Mouse (Mus musculus) midbrain, embryonic 15.5 days (tissue): Measurements from ENCODE around the gene Spdl1. TPM values are rescaled to one million over a fixed set of nuclear protein-coding genes. Genes with fewer than 3 reads are reported as not detected.
"Not testable (repeated sequence)": the region's sequence is repeated elsewhere in the genome, so short reads cannot be mapped to it uniquely, and the experiment has no call there.

Experiments
- ATAC-seq: fragments of 200-750 bp; cut with Nextera tagmentation; replicated peaks from 2 replicates; pipeline ENCODE4 v1.8.0; 2017; ENCODE audit warnings: moderate TSS enrichment
- H3K27ac ChIP-seq: fragments of 300-500 bp; sonication (generic); 2 replicates; pipeline ENCODE4 v1.5.1; 2015; ENCODE audit warnings: mild to moderate bottlenecking, inconsistent platforms
- H3K27me3 ChIP-seq: fragments of 300-500 bp; sonication (generic); replicated peaks from 2 replicates; pipeline ENCODE4 v1.6.1; 2015; ENCODE audit warnings: inconsistent platforms
- H3K36me3 ChIP-seq: fragments of 300-500 bp; sonication (generic); replicated peaks from 2 replicates; pipeline ENCODE4 v1.6.1; 2015; ENCODE audit warnings: inconsistent platforms
- H3K4me1 ChIP-seq: fragments of 300-500 bp; sonication (generic); 2 replicates; pipeline ENCODE4 v1.6.1; 2015; ENCODE audit warnings: inconsistent platforms
- H3K4me2 ChIP-seq: fragments of 300-500 bp; sonication (generic); 2 replicates; pipeline ENCODE4 v1.6.1; 2015; ENCODE audit warnings: inconsistent platforms, mild to moderate bottlenecking, moderate library complexity
- H3K4me3 ChIP-seq: fragments of 300-500 bp; sonication (generic); 2 replicates; pipeline ENCODE4 v1.5.1; 2015; ENCODE audit warnings: mild to moderate bottlenecking, inconsistent platforms
- H3K9ac ChIP-seq: fragments of 300-500 bp; sonication (generic); 2 replicates; pipeline ENCODE4 v1.6.1; 2015; ENCODE audit warnings: mild to moderate bottlenecking, inconsistent platforms
- H3K9me3 ChIP-seq: fragments of 300-500 bp; sonication (generic); 2 replicates; pipeline ENCODE4 v1.6.1; 2016; ENCODE audit warnings: inconsistent platforms
- WGBS: fragments of 180-500 bp; shearing (Covaris S2); methylation state at CpG from one replicate; pipeline ENCODE4 v1.1.7; 2015; ENCODE audit warnings: mixed read lengths; 5-methylcytosine and 5-hydroxymethylcytosine counted together
- polyA plus RNA-seq: library from polyadenylated mRNA; unstranded; fragments of >200 nt; fragmentation: Nextera tagmentation; extraction: Ambion mirVana; gene quantifications from 2 replicates; pipeline ENCODE4 v1.2.1, GENCODE M21; 2015

The Spdl1 gene
- polyA plus RNA-seq, 1 experiment from 2014 or later: 3.4 TPM

DNA sequence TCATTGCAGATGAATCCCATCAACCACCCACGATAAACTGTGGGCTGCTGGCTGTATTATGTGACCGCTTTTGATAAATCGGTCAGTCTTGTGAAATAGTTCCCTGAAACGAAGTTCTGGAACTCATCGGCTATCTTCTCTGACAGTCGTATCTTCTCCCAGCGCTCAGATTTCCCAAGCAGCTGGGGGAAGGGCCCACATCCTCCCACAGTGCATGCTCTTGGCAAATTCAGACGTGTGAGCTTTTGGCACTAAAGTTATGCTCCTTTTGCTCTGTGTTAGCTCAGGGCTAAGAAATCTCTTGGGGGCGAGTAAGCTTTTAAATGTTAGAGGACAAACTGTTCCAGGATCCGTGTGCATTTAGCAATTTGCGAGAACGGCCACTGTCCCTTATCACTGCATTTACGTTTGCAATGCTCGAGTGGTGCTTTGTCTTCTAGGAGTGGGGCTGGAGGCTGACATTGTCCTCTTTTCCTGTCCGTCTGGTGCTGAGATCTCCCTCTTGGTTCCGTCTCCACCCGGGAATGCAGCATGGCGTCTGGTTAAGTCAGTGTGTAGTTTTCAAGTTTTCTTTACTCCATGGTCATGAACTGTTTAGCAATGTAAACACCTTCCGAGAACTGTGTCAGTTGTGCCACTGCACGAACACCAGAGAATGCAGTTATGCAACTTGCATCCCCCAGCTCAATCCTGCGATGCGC lies 12.3 kb upstream of the Spdl1 start:
- Histone ChIP-seq H3K4me1 (no peaks in the 10 kb centered on the region), H3K27ac (no peak overlapping the region), H3K9ac (no peak overlapping the region), H3K4me3 (no peak overlapping the region), H3K9me3 (no peaks in the 10 kb centered on the region), H3K4me2 (no peak overlapping the region), H3K36me3 (no peaks in the 10 kb centered on the region), H3K27me3 (peaks cover 3% of the 10 kb centered on the region; the same call in 1 of the 2 replicates)
- WGBS: 78% methylated on average over 22 of the region's 22 CpGs
- no peak for ATAC-seq

DNA sequence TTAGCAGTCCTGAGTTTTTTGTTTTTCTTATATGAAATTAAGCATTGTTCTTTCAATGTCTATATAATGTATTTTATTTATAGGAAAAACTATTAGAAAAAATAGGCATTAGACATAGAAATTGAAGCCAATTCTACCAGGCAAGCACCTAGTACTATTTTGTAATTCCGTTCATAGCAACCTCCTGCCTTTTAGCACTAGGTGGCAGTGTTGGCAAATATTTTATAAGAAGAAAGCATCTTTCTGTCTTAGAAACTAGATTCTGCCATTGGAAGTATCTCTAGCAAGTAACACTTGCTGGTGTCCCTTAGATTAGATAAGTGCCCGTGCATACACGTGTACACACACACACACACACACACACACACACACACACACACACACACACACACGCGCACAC lies 10.1 kb upstream of the Spdl1 start:
- Histone ChIP-seq H3K27me3 (peaks cover 3% of the 10 kb centered on the region; the same call in 1 of the 2 replicates), H3K9ac (no peak overlapping the region), H3K9me3 (no peaks in the 10 kb centered on the region), H3K27ac (no peak overlapping the region), H3K4me2 (no peak overlapping the region), H3K36me3 (no peaks in the 10 kb centered on the region), H3K4me3 (no peak overlapping the region), H3K4me1 (no peaks in the 10 kb centered on the region)
- WGBS: 38% methylated on average over 5 of the region's 5 CpGs
- 0 out of 2 replicates have a peak, but pooled peaks have one; percentile 20 for ATAC-seq

DNA sequence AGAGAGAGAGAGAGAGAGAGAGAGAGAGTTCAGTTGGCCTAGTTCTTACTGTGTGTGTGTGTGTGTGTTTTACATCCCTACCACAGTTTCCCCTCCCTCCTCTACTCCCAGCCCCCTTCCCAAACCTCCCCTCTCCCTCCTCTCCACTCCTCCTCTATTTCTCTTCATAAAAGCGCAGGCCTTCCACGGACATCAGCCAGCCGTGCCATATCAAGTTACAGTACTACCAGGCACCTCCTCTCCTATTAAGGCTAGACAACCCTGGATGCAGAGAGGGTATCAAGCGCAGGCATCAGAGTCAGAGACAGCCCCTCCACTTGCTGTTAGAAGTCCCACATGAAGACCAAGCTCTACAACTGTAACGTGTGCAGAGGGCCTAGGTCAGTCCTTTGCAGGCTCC lies 6.8 kb upstream of the Spdl1 start:
- no peaks in the 10 kb centered on the region for H3K4me1 ChIP-seq
- H3K9ac ChIP-seq: no peak overlapping the region
- 56% methylated on average over 5 of the region's 5 CpGs for WGBS
- no peak overlapping the region for H3K4me2 ChIP-seq
- H3K36me3 ChIP-seq: no peaks in the 10 kb centered on the region
- H3K27ac ChIP-seq: no peak overlapping the region
- H3K27me3 ChIP-seq: peaks cover 3% of the 10 kb centered on the region; the same call in 1 of the 2 replicates
- no peak overlapping the region for H3K4me3 ChIP-seq
- no peak for ATAC-seq
- no peaks in the 10 kb centered on the region for H3K9me3 ChIP-seq

DNA sequence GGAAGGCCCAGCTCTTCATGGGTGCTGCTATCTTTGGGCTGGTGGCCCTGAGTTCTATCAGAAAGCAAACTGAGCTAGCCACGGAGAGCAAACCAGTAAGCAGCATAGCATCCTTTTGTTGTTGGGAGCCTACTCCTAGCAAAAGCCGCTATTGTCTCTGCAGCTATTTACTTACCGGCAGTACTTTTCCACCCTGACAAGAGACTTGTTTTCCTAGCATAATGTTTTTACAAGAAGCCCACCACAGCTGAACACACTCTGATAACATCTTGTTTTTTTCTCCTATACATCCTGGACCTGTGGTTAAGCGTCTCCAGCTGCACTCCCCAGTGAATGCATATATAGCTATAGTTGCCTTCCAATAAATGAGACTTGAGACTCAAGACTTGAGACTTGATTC lies 5.6 kb upstream of the Spdl1 start:
- Histone ChIP-seq H3K4me2 (no peak overlapping the region), H3K4me1 (peaks cover 6% of the 10 kb centered on the region), H3K4me3 (no peak overlapping the region), H3K9me3 (no peaks in the 10 kb centered on the region), H3K27ac (no peak overlapping the region), H3K36me3 (no peaks in the 10 kb centered on the region), H3K9ac (no peak overlapping the region), H3K27me3 (peaks cover under 1% of the 10 kb centered on the region; the same call in 1 of the 2 replicates)
- ATAC-seq: no peak
- 58% methylated on average over 4 of the region's 4 CpGs for WGBS

DNA sequence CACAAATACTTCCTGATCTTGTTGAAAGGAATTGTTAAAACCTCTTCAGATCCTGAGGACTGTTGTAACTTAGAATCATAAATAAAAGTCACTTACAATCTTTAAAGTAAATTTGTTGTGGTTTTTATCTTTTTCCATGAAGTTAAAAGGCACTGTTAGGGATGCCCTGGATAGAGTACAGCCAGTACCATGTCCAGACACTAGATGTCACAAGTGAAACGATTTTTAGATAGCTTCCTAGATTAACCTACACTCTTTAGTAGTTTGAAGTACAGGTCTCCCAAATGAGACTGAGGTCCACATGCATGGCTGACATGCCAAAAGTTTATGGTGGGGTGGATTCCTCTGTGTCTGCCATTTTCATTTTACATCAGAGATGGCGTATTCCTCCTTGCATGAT lies 2.8 kb upstream of the Spdl1 start:
- Histone ChIP-seq H3K4me3 (no peak overlapping the region), H3K9me3 (no peaks in the 10 kb centered on the region), H3K36me3 (no peaks in the 10 kb centered on the region), H3K27me3 (no peaks in the 10 kb centered on the region), H3K4me1 (peaks cover 17% of the 10 kb centered on the region), H3K27ac (no peak overlapping the region), H3K9ac (no peak overlapping the region), H3K4me2 (no peak overlapping the region)
- ATAC-seq: no peak
- 50% methylated on average over 2 of the region's 2 CpGs for WGBS

DNA sequence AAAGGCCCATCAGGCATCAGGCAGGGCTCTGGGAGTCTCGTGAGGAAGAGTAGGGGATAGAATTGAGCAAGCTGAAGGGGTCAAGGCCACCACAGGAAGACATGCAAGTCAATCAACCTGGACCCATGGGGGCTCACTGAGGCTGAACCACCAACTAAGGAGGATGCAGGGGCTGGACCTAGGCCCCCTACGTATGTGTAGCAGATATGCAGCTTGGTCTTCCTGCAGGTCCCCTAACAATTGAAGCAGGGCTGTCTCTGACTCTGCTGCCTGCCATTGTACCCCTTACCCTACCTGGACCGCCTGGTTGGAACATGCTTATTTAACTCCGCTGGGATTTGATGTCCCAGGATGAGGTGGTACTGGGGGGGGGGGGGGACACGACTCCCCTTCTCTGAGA lies 763 bp downstream of the Spdl1 start:
- 8% methylated on average over 5 of the region's 5 CpGs for WGBS
- peak; percentile 57; the same call in 1 of the 2 replicates for ATAC-seq

DNA sequence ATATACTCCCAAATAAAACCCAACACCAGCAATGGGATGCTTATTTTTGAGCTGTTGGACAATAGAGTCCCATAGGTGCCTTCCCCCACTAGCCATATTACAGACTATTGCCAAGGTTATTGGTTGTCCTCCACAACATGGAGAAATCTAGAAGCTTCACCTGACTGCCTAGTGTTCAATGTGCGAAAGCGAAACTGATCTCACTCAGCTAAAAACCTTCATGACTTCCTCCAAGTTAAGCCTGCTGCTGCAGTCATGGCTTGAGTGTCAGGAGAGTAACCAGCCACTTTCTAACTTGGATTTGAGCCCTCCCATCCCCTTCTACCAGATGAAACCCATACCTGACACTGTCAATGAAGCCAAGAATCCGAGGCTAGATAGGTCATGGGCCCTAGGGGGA lies 5.6 kb downstream of the Spdl1 start:
- H3K27me3 ChIP-seq: no peaks in the 10 kb centered on the region
- 96% methylated on average over 3 of the region's 3 CpGs for WGBS
- H3K27ac ChIP-seq: no peak overlapping the region
- no peak for ATAC-seq
- H3K4me1 ChIP-seq: peaks cover 5% of the 10 kb centered on the region
- no peak overlapping the region for H3K9ac ChIP-seq
- no peak overlapping the region for H3K4me3 ChIP-seq
- no peaks in the 10 kb centered on the region for H3K36me3 ChIP-seq
- no peak overlapping the region for H3K4me2 ChIP-seq
- H3K9me3 ChIP-seq: no peaks in the 10 kb centered on the region

More for the DNA sequence above, 763 bp downstream of the Spdl1 start:
- H3K36me3 ChIP-seq: no peaks in the 10 kb centered on the region
- H3K9me3 ChIP-seq: no peaks in the 10 kb centered on the region
- peaks cover 17% of the 10 kb centered on the region for H3K4me1 ChIP-seq
- H3K4me2 ChIP-seq: peak overlapping the region; percentile 90
- H3K27ac ChIP-seq: no peak overlapping the region
- H3K4me3 ChIP-seq: peak overlapping the region; percentile 53
- 0 out of 2 replicates have a peak overlapping the region, but pooled peaks have one; percentile 29 for H3K9ac ChIP-seq
- no peaks in the 10 kb centered on the region for H3K27me3 ChIP-seq

DNA sequence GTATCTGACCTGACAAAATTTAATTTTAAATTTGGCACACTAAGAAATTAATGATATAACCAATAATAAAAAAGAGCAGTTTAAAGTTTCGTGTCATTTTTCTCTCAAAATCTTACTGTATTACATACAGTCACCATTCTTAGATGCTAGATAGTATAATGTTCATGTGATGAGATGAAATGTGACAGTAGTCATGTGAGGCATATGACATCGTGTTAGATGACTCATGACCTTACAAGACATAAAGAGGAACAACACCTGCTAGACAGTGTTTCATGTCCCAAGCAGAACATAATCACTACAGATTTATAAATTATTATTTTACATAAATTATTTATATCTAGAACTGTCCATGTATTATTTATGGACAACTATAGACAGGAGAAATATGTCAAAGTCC lies 6.5 kb downstream of the Spdl1 start:
- no peaks in the 10 kb centered on the region for H3K4me1 ChIP-seq
- no peak for ATAC-seq
- over 99% methylated on average over 2 of the region's 2 CpGs for WGBS
- no peaks in the 10 kb centered on the region for H3K9me3 ChIP-seq
- H3K27me3 ChIP-seq: no peaks in the 10 kb centered on the region
- no peak overlapping the region for H3K4me2 ChIP-seq
- H3K4me3 ChIP-seq: no peak overlapping the region
- H3K36me3 ChIP-seq: no peaks in the 10 kb centered on the region
- H3K9ac ChIP-seq: no peak overlapping the region
- no peak overlapping the region for H3K27ac ChIP-seq

DNA sequence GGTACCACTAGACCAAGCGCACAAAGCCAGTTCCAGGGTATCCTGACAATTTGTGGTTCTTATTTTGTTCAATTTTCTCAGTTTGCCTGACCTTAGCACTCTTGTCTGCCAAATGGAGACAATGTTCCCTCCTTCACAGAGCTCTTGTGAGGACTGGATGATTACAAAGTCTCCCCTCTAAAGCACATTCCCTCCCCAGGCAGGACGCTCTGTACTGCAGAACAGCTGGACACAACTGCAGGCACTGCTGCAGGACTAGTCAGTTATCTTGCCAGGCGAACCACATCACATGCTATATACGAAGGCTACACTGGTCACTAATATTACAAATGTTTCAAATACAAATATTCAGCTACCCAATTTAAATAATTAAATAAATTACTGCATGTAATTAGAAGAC lies 8.7 kb downstream of the Spdl1 start:
- ATAC-seq: no peak
- no peak overlapping the region for H3K4me2 ChIP-seq
- WGBS: 98% methylated on average over 4 of the region's 4 CpGs
- H3K27me3 ChIP-seq: no peaks in the 10 kb centered on the region
- H3K36me3 ChIP-seq: no peaks in the 10 kb centered on the region
- H3K9ac ChIP-seq: no peak overlapping the region
- H3K4me3 ChIP-seq: no peak overlapping the region
- no peaks in the 10 kb centered on the region for H3K9me3 ChIP-seq
- H3K27ac ChIP-seq: no peak overlapping the region
- H3K4me1 ChIP-seq: no peaks in the 10 kb centered on the region

DNA sequence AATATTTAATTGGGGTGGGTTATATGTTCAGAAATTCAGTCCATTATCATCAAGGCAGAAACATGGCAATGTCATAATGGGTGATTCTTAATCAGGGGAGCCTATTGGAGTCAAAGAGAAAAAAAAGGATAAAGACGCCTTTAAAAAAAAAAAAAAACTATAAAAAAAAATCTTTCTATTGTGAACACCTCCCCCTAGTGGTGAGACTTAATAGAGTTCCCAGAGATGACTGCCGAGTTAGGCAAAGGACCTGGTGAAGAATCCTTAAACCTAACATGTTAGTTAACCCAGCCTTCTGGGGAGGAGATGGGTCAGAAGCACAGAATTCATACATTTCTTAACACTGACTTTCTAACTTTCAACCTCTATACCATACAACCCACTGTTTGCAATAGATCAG lies 18.7 kb downstream of the Spdl1 start:
- WGBS: 5% methylated on average over 2 of the region's 2 CpGs
- no peaks in the 10 kb centered on the region for H3K36me3 ChIP-seq
- H3K27me3 ChIP-seq: no peaks in the 10 kb centered on the region
- no peak overlapping the region for H3K4me3 ChIP-seq
- H3K4me1 ChIP-seq: no peaks in the 10 kb centered on the region
- no peaks in the 10 kb centered on the region for H3K9me3 ChIP-seq
- H3K27ac ChIP-seq: no peak overlapping the region
- no peak overlapping the region for H3K9ac ChIP-seq
- no peak overlapping the region for H3K4me2 ChIP-seq
- no peak for ATAC-seq

DNA sequence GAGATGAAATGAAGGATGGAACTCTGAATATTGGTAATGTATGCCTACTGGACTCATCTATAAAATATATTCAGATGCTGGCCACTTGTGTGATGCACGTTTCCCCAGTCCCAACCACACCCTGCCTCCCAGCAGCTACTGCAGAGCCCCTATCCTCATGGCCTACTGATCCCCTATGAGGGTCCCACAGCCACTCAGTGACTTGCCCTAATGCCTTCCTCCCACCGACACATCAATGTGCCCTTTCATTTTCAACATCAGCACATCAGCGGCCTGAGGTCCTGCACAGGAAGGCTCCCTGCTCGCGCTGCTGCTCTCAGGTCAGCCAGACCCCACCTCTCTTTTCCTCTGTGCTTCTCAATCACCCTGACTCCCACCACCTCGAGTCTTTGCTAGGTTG lies 19.1 kb downstream of the Spdl1 start:
- WGBS: 81% methylated on average over 6 of the region's 6 CpGs
- no peaks in the 10 kb centered on the region for H3K9me3 ChIP-seq
- no peaks in the 10 kb centered on the region for H3K36me3 ChIP-seq
- no peaks in the 10 kb centered on the region for H3K27me3 ChIP-seq
- no peaks in the 10 kb centered on the region for H3K4me1 ChIP-seq
- no peak overlapping the region for H3K4me2 ChIP-seq
- no peak overlapping the region for H3K9ac ChIP-seq
- H3K4me3 ChIP-seq: no peak overlapping the region
- no peak for ATAC-seq
- no peak overlapping the region for H3K27ac ChIP-seq

DNA sequence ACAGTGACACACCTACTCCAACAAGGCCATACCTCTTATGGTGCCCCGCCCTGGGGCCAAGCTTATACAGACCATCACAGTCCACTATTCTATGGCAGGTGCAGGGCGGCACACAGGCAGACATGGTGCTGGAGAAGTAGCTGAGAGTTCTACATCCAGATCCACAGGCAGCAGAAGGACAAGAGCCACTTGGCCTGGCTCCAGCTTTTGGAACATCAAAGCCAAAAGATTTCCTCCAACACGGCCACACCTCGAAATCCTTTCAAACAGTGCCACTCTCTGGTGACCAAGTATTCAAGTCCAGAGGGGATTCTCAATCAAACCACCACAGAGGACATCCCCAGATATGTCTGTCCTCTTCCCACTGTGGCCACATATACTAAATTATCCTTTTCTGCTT lies 28.4 kb downstream of the Spdl1 start:
- H3K9me3 ChIP-seq: not testable (repeated sequence)

DNA sequence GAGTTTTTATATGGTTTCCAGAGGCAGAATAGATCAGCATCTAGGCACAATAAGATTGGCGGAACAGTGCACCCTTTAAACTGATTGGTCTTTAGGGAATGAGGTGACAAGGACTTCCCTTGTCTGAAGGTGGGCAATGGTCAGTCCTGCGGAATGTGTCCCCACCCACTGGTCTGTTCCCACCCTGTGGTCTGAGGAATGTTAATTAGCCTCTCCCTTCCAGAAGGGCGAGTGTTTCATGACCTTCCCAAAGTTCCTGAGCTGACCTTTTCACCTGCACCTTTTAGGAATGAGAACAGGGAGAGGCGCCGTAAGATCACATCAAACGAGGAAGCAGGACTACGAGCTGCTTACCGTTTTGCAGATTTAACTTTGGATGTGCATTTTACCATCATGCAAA lies 35.4 kb downstream of the Spdl1 start:
- not testable (repeated sequence) for H3K27me3 ChIP-seq, H3K4me3 ChIP-seq, H3K4me2 ChIP-seq, H3K27ac ChIP-seq, ATAC-seq, H3K4me1 ChIP-seq, H3K9me3 ChIP-seq, H3K9ac ChIP-seq, H3K36me3 ChIP-seq
- WGBS: 71% methylated on average over 8 of the region's 8 CpGs

More for the DNA sequence above, 28.4 kb downstream of the Spdl1 start:
- not testable (repeated sequence) for H3K4me1 ChIP-seq, H3K27ac ChIP-seq, ATAC-seq, H3K4me2 ChIP-seq, H3K27me3 ChIP-seq, H3K9ac ChIP-seq, H3K4me3 ChIP-seq, H3K36me3 ChIP-seq
- WGBS: 80% methylated on average over 4 of the region's 4 CpGs
